Mouse (Mus musculus): ENCODE measurements around the gene Stx6. TPM values are rescaled to one million over a fixed set of nuclear protein-coding genes. Genes with fewer than 3 reads are reported as not detected.
"Not testable (repeated sequence)": the region's sequence is repeated elsewhere in the genome, so short reads cannot be mapped to it uniquely, and the experiment has no call there.

Gene Stx6
- total and polyA plus RNA-seq, 3 experiments, result 26.0 to 33.4 (median 31.8) TPM

DNA sequence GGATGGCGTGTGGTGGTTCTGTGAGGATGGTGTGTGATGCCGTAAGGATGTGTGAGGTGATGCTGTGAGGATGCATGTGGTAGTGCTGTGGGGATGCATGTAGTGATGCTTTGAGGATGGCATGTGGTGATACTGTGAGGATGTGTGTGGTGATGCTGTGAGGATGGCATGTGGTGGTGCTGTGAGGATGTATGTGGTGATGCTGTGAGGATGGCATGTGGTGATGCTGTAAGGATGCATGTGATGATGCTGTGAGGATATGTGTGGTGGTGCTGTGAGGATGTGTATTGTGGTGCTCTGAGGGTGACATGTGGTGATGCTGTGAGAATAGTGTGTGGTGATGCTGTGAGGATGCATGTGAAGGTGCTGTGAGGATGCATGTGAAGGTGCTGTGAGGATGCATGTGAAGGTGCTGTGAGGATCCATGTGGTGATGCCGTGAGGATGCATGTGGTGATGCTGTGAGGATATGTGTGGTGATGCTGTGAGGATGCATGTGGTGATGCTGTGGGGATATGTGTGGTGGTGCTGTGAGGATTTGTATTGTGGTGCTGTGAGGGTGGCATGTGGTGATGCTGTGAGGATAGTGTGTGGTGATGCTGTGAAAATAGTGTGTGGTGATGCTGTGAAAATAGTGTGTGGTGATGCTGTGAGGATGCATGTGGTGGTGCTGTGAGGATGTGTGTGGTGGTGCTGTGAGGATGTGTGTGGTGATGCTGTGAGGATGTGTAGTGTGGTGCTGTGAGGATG lies 14.6 kb downstream of the Stx6 start:
- H3K27ac ChIP-seq (ENCODE audit: insufficient read depth, low read depth), result peak overlapping the region; percentile 26; the same call in 1 of the 2 replicates
- peaks cover 10 to 13% of the 10 kb centered on the region in 2 experiments for H3K4me1 ChIP-seq (ENCODE audit: control insufficient read depth in 1 of 2, insufficient read depth in 2 of 2)
- dilution Hi-C loops (cut with MboI; ENCODE audit: extremely low pct_ligation_motif_present, extremely low pct_unique_long_range_greater_than_20kb, low sequenced_read_pairs), result no loop called here
- in situ Hi-C loops (cut with MboI; ENCODE audit: low pct_ligation_motif_present, low pct_unique_long_range_greater_than_20kb, low sequenced_read_pairs), result no loop called here
- TF ChIP-seq TBP (conservative IDR thresholded peaks at IDR 0.05; ENCODE audit: low read depth, low read length) (no peak), MAZ (IDR thresholded peaks at IDR 0.05; ENCODE audit: low read depth, low read length) (no peak), SIN3A (IDR thresholded peaks at IDR 0.05; ENCODE audit: low read length) (no peak), IRF4 (IDR thresholded peaks at IDR 0.05; ENCODE audit: low read depth, low read length) (no peak), E2F4 (IDR thresholded peaks at IDR 0.05; ENCODE audit: insufficient replicate concordance, low read depth, low read length) (no peak), USF1 (IDR thresholded peaks at IDR 0.05; ENCODE audit: low read depth, low read length) (no peak), ETS1 (conservative IDR thresholded peaks at IDR 0.05; ENCODE audit: low read depth, low read length) (no peak)
- DNase-seq (ENCODE audit: extremely low read depth), result no peak
- H3K27me3 ChIP-seq (replicated peaks), result no peaks in the 10 kb centered on the region
- H3K9ac ChIP-seq (ENCODE audit: insufficient read depth, low read depth), result no peak overlapping the region
- no peak overlapping the region for H3K4me3 ChIP-seq (replicated peaks in 1 of 3; ENCODE audit: low read depth in 2 of 3, low read length in 2 of 3, poor library complexity in 1 of 3)
- H3K9me3 ChIP-seq (replicated peaks; ENCODE audit: low read length), result no peaks in the 10 kb centered on the region
- H3K36me3 ChIP-seq (replicated peaks in 1 of 2; ENCODE audit: control insufficient read depth in 1 of 2, insufficient read depth in 1 of 2, low read length in 1 of 2), result peaks cover 24 to 56% of the 10 kb centered on the region in 2 experiments
- H3K4me2 ChIP-seq (ENCODE audit: insufficient read depth, low read depth, poor library complexity, severe bottlenecking), result no peak overlapping the region
- H3K79me2 ChIP-seq (replicated peaks; ENCODE audit: control insufficient read depth, extremely low read depth, insufficient read depth, poor library complexity, severe bottlenecking), result peaks cover 22% of the 10 kb centered on the region; the same call in 1 of the 2 replicates

- H3K27ac ChIP-seq (ENCODE audit: insufficient read depth, low read depth); dilution Hi-C loops (cut with MboI; ENCODE audit: extremely low pct_ligation_motif_present, extremely low pct_unique_long_range_greater_than_20kb, low sequenced_read_pairs); in situ Hi-C loops (cut with MboI; ENCODE audit: low pct_ligation_motif_present, low pct_unique_long_range_greater_than_20kb, low sequenced_read_pairs); H3K9ac ChIP-seq (ENCODE audit: insufficient read depth, low read depth); H3K9me3 ChIP-seq (replicated peaks; ENCODE audit: low read length); H3K4me3 ChIP-seq (replicated peaks in 1 of 3; ENCODE audit: low read depth in 2 of 3, low read length in 2 of 3, poor library complexity in 1 of 3); H3K4me2 ChIP-seq (ENCODE audit: insufficient read depth, low read depth, poor library complexity, severe bottlenecking); H3K27me3 ChIP-seq (replicated peaks): not testable (repeated sequence)
- Histone ChIP-seq H3K79me2 (replicated peaks; ENCODE audit: control insufficient read depth, extremely low read depth, insufficient read depth, poor library complexity, severe bottlenecking) (peaks cover 18% of the 10 kb centered on the region; the same call in 1 of the 2 replicates), H3K4me1 (ENCODE audit: control insufficient read depth in 1 of 2, insufficient read depth in 2 of 2) (peaks cover 10 to 12% of the 10 kb centered on the region in 2 experiments), H3K36me3 (replicated peaks in 1 of 2; ENCODE audit: control insufficient read depth in 1 of 2, insufficient read depth in 1 of 2, low read length in 1 of 2) (peaks cover 22 to 55% of the 10 kb centered on the region in 2 experiments)
- DNase-seq (ENCODE audit: extremely low read depth), result peak; percentile 8
Observed at GRCm38 (mm10) chr1:155173644-155174016, 15.1 kb downstream of the Stx6 start.

DNA sequence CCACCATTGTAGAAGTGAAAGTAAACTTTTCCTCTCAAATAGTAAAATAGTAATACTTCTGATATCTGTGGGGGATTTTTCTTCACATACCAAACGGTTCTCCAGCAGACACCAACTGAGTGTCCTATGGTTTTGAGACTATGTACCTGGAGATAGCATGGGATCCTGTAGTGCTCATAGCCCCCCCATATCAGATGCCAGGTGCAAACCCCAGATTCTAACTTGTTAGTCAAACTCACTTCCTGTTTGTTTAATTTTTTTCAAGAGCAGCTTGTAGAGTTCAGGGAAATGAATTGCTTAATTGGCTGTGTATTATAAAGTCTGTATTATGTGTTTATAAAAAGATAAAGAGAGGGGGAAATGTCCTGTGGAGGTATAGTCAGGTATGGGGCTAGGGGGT lies 15.9 kb downstream of the Stx6 start:
- no peak for DNase-seq (ENCODE audit: extremely low read depth)
- H3K79me2 ChIP-seq (replicated peaks; ENCODE audit: control insufficient read depth, extremely low read depth, insufficient read depth, poor library complexity, severe bottlenecking), result peaks cover 18% of the 10 kb centered on the region; the same call in 1 of the 2 replicates
- H3K4me3 ChIP-seq (replicated peaks in 1 of 3; ENCODE audit: low read depth in 2 of 3, low read length in 2 of 3, poor library complexity in 1 of 3), result no peak overlapping the region
- no peaks in the 10 kb centered on the region for H3K9me3 ChIP-seq (replicated peaks; ENCODE audit: low read length)
- no peak overlapping the region for H3K27ac ChIP-seq (ENCODE audit: insufficient read depth, low read depth)
- H3K27me3 ChIP-seq (replicated peaks), result no peaks in the 10 kb centered on the region
- H3K4me2 ChIP-seq (ENCODE audit: insufficient read depth, low read depth, poor library complexity, severe bottlenecking), result no peak overlapping the region
- H3K4me1 ChIP-seq (ENCODE audit: control insufficient read depth in 1 of 2, insufficient read depth in 2 of 2), result peaks cover 10 to 12% of the 10 kb centered on the region in 2 experiments
- H3K9ac ChIP-seq (ENCODE audit: insufficient read depth, low read depth), result no peak overlapping the region
- peaks cover 22 to 63% of the 10 kb centered on the region in 2 experiments for H3K36me3 ChIP-seq (replicated peaks in 1 of 2; ENCODE audit: control insufficient read depth in 1 of 2, insufficient read depth in 1 of 2, low read length in 1 of 2)
- in situ Hi-C loops (cut with MboI; ENCODE audit: low pct_ligation_motif_present, low pct_unique_long_range_greater_than_20kb, low sequenced_read_pairs), result no loop called here
- dilution Hi-C loops (cut with MboI; ENCODE audit: extremely low pct_ligation_motif_present, extremely low pct_unique_long_range_greater_than_20kb, low sequenced_read_pairs), result no loop called here
- no peak for TF ChIP-seq ZKSCAN1 (IDR thresholded peaks at IDR 0.05; ENCODE audit: borderline replicate concordance, low read depth, low read length)
- TF ChIP-seq NELFE (IDR thresholded peaks at IDR 0.05; ENCODE audit: low read depth, low read length), result no peak
- no peak for TF ChIP-seq HCFC1 (IDR thresholded peaks at IDR 0.05; ENCODE audit: low read depth, low read length)
- TF ChIP-seq CHD2 (IDR thresholded peaks at IDR 0.05; ENCODE audit: low read length), result no peak
- TF ChIP-seq USF1 (IDR thresholded peaks at IDR 0.05; ENCODE audit: low read depth, low read length), result no peak
- TF ChIP-seq MAFK (IDR thresholded peaks at IDR 0.05; ENCODE audit: insufficient replicate concordance, low read length), result no peak
- no peak for TF ChIP-seq MEF2A (IDR thresholded peaks at IDR 0.05; ENCODE audit: borderline replicate concordance, low read depth, low read length)
- TF ChIP-seq USF2 (conservative IDR thresholded peaks at IDR 0.05; ENCODE audit: low read depth, low read length), result no peak
- no peak for TF ChIP-seq E2F4 (IDR thresholded peaks at IDR 0.05; ENCODE audit: insufficient replicate concordance, low read depth, low read length)
- TF ChIP-seq SIN3A (IDR thresholded peaks at IDR 0.05; ENCODE audit: low read length), result no peak
- no peak for TF ChIP-seq MXI1 (IDR thresholded peaks at IDR 0.05; ENCODE audit: low read depth, low read length)
- TF ChIP-seq EP300 (IDR thresholded peaks at IDR 0.05; ENCODE audit: low read length), result no peak
- TF ChIP-seq POLR2A (IDR thresholded peaks at IDR 0.05; ENCODE audit: low read depth, low read length), result no peak
- TF ChIP-seq MAX (IDR thresholded peaks at IDR 0.05; ENCODE audit: low read length), result no peak
- no peak for TF ChIP-seq CTCF (conservative IDR thresholded peaks at IDR 0.05 in 1 of 2, IDR thresholded peaks at IDR 0.05 in 1 of 2; ENCODE audit: low read depth in 2 of 2, low read length in 2 of 2)
